Mouse (Mus musculus) right cerebral cortex, postnatal 10 days (tissue): ENCODE data around the gene Zfp9.

Experiments used
- DNase-seq, 2 experiments: peaks; one replicate each; pipeline ENCODE4 v3.0.0; 2021; ENCODE audit warnings: low spot score in 2 of 2

Gene Zfp9

DNA sequence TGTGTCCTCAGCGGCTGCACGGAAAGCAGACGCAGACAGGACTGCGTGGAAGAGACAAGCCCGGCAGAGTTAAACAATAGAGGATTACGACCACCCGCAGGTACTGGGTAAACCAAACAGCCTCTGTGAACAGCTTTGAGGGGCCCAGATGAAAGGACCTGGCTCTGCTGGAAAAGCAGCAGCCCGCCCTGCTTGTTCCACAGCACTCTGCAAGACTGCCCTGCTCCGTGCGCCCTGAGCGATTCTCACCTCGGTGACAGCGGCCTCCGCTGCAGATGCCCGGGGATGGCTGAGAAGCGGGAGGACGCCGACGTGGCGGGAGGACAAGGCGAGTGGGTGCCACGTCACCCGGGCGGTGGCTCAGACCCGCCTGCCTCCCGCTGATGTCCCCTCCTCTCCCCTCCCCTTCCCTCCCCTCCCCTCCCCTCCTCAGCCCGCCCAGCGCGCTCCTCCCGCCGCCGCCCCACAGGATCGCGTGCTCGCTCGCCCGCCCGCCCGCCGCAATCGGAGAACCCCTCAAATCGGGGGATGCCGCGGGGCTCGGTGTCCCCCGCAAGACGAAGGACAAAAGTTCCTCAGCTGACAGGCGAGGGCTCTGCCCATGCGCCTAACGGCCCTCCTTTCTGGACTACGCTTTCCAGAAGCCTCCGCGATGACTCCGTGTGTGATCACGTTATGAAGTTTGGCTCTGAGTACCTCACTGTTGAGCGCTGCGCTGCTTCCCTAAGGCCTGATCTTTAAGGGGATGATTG, at the start of gene Zfp9:
Gene Zfp9, minus strand, starts transcription at position 364 of the 752 bp plus-strand sequence.
- DNase-seq = peak; percentile 89 to 93

DNA sequence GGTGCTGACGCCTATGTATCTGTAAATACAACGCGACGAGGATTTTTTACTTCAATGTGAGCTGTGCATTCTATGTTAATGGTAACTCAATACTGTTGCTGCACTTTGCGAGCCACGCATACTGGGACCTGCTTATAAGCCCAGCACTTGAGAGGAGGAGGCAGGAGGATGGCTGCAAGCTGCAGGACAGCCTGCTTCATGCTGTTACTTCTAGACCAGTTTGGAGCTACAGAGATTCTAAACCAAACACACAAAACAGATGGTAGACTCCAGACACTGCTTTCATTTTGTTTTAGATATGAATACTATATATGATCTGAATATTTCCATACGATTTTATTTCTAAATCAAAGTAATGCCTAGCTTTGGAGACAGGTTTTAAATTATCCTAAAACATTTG, 41.5 kb upstream of the Zfp9 start:
- peak; percentile 35 to 43 for DNase-seq

- DNase-seq = no peak
These were observed 34.4 kb upstream of the Zfp9 start for GRCm38 (mm10) chr6:118513335-118514012.

- no peak for DNase-seq
These were observed 19.9 kb upstream of the Zfp9 start for GRCm38 (mm10) chr6:118499010-118499409.

GRCm38 (mm10) chr6:118482125-118482524, 3.0 kb upstream of the Zfp9 start:
- no peak for DNase-seq

DNA sequence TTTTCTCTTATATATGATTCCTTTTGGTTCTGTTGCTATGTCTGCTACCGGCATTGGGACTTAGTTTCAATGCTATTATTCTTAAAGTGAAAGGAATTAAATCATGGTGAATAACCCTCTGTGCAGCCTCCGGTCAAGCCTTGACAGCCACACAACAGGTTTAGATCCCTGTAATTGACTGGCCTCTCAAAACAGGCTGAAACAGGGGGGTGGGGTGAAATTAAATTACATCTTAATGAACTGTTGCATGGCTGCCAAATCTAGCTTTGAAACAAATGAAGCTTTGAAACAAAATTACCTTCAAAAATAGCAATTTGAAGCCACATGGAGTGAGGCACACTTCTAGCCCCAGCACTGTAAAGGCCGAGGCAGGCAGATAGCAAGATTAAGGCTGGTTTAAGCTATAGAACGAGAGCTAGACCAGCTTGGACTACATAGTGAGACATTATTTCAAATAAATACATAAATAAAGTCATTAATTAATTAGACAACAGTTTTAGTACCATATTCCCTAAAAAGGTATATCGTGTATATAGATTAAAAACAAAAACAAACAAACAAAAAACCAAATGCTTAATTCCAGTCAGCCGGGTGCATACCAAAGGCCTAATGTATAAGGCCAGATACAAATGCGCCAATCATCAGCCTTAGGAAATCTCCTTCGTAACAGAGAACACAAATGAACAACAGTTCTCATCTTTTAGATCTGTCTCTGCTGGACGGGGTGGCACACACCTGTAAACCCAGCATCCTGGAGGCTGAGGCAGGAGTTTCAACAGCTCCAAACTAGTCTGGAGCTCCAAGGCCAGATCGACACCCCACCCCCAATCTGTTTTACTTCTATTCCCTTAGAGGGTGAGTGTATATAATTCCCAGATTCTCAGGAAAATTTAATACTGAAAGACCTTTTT, 990 bp downstream of the Zfp9 start:
- no peak for DNase-seq

DNA sequence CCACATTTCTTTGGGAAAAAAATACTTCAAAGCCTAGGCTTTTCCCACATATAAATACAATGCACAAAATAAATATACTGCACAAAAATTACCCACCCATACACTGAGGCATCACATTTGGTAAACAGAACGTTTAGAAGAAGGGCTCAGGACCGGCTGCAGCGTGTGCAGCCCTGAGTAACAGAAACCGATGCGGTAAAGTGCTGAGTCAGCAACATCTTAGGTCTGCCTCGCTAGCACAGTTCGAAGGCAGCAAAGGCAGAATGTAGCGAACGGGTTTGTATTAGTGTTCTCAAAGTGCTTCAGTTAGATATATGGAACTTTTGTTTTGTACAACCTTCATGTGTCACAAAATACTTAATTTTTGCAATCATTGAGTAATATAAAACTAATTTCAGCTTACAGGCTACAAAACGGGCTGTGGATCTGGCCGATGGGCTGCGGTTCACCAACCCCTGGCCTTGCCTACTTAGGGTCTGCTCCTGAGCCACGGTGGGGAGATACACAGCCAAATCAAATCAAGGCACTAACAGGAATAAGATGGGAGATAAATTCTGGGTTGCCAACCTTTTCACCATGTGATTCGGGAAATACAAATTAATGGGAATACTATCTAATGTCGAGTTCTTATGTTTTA, 16.9 kb downstream of the Zfp9 start:
- no peak for DNase-seq

DNA sequence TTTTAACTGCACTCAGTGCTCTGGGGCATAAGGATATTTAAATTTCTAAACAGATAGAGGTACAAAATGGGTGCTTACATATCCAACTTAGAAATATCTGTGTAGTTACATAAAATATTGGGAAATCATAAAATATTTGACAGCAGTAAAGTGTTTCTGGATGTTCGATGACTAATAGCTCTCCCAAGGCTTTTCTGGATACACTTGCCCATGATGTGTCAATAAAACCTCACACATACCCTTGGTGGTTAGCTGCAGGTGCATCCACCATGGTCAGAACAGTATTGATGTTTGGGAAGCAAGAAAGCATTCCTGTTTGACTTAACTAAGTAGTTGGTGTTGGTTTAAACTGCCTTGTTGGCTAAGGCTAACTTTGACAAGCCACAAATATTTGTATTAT, 21.4 kb downstream of the Zfp9 start:
- DNase-seq = no peak

DNA sequence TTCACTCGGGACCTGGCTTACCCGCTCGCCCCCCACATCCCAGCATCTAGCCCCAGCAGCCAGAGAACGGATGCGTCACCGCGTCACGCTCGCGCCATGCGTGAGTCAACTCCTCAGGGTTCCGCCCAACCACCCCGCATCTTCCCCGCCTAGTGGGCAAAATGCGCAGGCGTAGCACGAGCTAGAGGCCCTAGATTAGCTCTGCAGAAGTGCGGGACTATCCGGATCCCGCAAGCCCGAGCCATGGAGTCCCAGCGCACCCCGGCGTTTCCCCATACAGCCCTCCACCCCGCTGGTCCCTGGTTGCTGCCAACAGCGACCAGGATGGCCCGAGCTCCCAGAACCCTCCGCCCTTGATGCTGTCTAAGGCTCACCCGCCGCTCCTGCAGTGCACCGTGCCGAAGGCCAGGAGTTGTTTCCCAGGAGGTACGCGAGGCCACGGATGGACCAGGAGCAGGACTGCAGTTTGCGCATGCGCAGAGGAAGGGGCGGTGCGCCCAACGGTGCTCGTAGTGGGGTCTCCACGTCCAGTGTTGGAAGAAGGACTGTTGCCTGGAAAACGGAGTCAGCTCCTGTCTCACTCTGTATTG, 24.0 kb downstream of the Zfp9 start, which contains the start of gene Zfp248:
Gene Zfp248, minus strand, starts transcription at position 487 of the 590 bp plus-strand sequence.
- peak; percentile 97 for DNase-seq

DNA sequence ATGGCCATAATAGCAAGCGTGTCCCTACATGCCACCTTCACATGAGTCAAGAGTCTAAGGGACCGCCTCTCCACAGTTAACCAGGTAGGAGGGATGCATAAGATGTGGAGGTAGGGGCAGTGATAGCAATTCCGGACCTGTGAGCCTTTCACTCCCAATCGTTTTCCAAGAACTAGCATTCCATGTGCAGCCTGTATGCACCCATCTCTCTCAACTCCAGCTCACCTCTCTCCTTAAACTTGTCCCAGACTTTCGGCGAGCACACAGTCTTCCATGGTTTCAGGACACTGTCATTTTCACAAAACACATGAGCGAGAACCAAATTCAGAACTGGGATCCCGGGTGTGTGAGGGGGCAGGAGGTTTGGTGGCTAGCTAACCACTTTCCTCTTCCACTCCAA, 24.7 kb downstream of the Zfp9 start:
- DNase-seq = peak in 1 of 2 experiments; percentile 38

DNA sequence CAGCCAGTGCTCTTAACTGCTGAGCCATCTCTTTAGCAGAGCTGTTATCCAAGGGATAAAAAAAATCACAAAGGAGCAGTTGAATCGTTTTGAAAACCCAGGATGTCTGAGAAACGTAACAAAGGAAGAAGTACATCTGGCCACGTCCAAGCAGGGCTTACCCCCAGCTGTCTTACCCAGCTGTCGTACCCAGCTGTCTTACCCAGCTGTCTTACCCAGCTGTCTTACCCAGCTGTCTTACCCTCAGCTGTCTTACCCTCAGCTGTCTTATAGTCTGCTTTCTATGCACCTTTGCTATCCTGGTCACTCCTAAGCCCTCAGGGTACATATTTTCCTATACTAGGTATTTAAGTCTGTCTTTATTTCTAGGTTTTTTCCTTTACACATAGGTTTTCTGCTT, 47.6 kb downstream of the Zfp9 start:
- no peak for DNase-seq

GRCm38 (mm10) chr6:118426666-118427065, 52.5 kb downstream of the Zfp9 start:
- no peak for DNase-seq

- peak; percentile 96 to 97 for DNase-seq
These were observed 59.8 kb downstream of the Zfp9 start, which contains the start of gene Bms1 for GRCm38 (mm10) chr6:118419050-118419920. TSS of gene Bms1 (minus strand) at chr6:118419474.
